Mouse (Mus musculus) ES-E14 (cell line): ENCODE measurements around the gene Spa17. TPM values are rescaled to one million over a fixed set of nuclear protein-coding genes. Genes with fewer than 3 reads are reported as not detected.

Experiments used
- DNase-seq: peaks from one replicate; pipeline ENCODE4 v3.0.0-alpha.2; 2013; ENCODE audit warnings: low read depth, low spot score
- H3K27ac ChIP-seq: 2 replicates; pipeline ENCODE4 v1.5.1; 2012; ENCODE audit warnings: low read depth, mild to moderate bottlenecking, low read length, moderate library complexity, mixed read lengths; ENCODE audit not compliant: poor library complexity, insufficient read depth, severe bottlenecking
- H3K36me3 ChIP-seq: 2 replicates; pipeline ENCODE4 v1.6.1; 2012; ENCODE audit warnings: mild to moderate bottlenecking, low read length, moderate library complexity, mixed read lengths; ENCODE audit not compliant: control insufficient read depth, poor library complexity, insufficient read depth, severe bottlenecking
- H3K4me1 ChIP-seq, 2 experiments: fragments of 150-350 bp in 1 of 2; sonication (generic) in 1 of 2; 2 replicates each; pipeline ENCODE4 v1.6.1; 2012; ENCODE audit warnings: low read length in 2 of 2, mild to moderate bottlenecking in 1 of 2, mixed read lengths in 1 of 2; ENCODE audit not compliant: control insufficient read depth in 2 of 2, insufficient read depth in 2 of 2, poor library complexity in 1 of 2
- H3K4me3 ChIP-seq, 2 experiments: fragments of 150-350 bp in 1 of 2; sonication (generic) in 1 of 2; 2 replicates each; pipeline ENCODE4 v1.5.1; 2012; ENCODE audit warnings: low read length in 2 of 2, low read depth in 1 of 2, mild to moderate bottlenecking in 1 of 2, mixed read lengths in 1 of 2; ENCODE audit not compliant: insufficient read depth in 1 of 2, poor library complexity in 1 of 2, severe bottlenecking in 1 of 2
- H3K9ac ChIP-seq: 2 replicates; pipeline ENCODE4 v1.6.1; 2012; ENCODE audit warnings: low read depth, mild to moderate bottlenecking, low read length, mixed read lengths; ENCODE audit not compliant: poor library complexity, insufficient read depth, severe bottlenecking
- H3K9me3 ChIP-seq: fragments of 150-350 bp; sonication (generic); 2 replicates; pipeline ENCODE4 v1.6.1; 2012; ENCODE audit warnings: low read depth, mild to moderate bottlenecking, low read length; ENCODE audit not compliant: control insufficient read depth, insufficient read depth
- CHD2 ChIP-seq: IDR thresholded peaks from 2 replicates; pipeline ENCODE4 v1.6.1; 2014; ENCODE audit warnings: mild to moderate bottlenecking, low read depth, low read length, inconsistent platforms
- HCFC1 ChIP-seq: IDR thresholded peaks from 2 replicates; pipeline ENCODE4 v1.6.1; 2012; ENCODE audit warnings: low read length, inconsistent platforms, borderline replicate concordance; ENCODE audit not compliant: insufficient read depth
- MAFK ChIP-seq: IDR thresholded peaks from 2 replicates; pipeline ENCODE4 v1.6.1; 2014; ENCODE audit warnings: mild to moderate bottlenecking, low read depth, low read length, inconsistent platforms; ENCODE audit not compliant: insufficient read depth
- ZC3H11A ChIP-seq: IDR thresholded peaks from 2 replicates; pipeline ENCODE4 v1.6.1; 2012; ENCODE audit warnings: low read depth, mild to moderate bottlenecking, inconsistent platforms, low read length, borderline replicate concordance
- ZNF384 ChIP-seq: IDR thresholded peaks from 2 replicates; pipeline ENCODE4 v1.6.1; 2012; ENCODE audit warnings: low read depth, low read length, inconsistent platforms
- in situ Hi-C, 2 experiments: fragments of 600-800 bp; cut with MboI; formaldehyde crosslinking; loops; one replicate each; pipeline ENCODE4 v1.15.1; 2025; ENCODE audit warnings: low sequenced_read_pairs in 2 of 2, inconsistent platforms in 1 of 2; ENCODE audit not compliant: unreplicated experiment in 2 of 2
- total RNA-seq: library from RNA; depleted of rRNA; stranded (reverse); fragments of 300-350 nt; gene quantifications from 2 replicates; pipeline ENCODE4 v1.2.3, GENCODE M21; 2012; rRNA removed

Gene Spa17
- total RNA-seq = 0.95 and 2.7 TPM in 2 replicates

GRCm38 (mm10) chr9:37613182-37613910, at the start of gene Spa17:
Gene Spa17, minus strand, starts transcription at chr9:37613722.
- Histone ChIP-seq H3K27ac (no peak within 1 kb of the TSS; the same call in 1 of the 2 replicates), H3K4me1 (peaks cover 0 to 1% of the 10 kb centered on the region in 2 experiments; a peak in 2 of 4 replicates), H3K9ac (peak within 1 kb of the TSS; percentile 70), H3K4me3 (peak within 1 kb of the TSS; percentile 75 to 85), H3K9me3 (no peaks in the 10 kb centered on the region), H3K36me3 (no peaks in the 10 kb centered on the region)
- TF ChIP-seq ZNF384 (peak; percentile 100), HCFC1 (peak; percentile 74), MAFK (peak; percentile 29; the same call in 1 of the 2 replicates), CHD2 (no peak)
- in situ Hi-C loops = loop anchor here (10.0 to 25.0 kb wide), 2 partner anchors 189 to 201 kb away; partner anchors contain the start of gene Robo4 (in 1 of the 2)
- DNase-seq = peak; percentile 91

GRCm38 (mm10) chr9:37663210-37663609, 49.7 kb upstream of the Spa17 start:
- no peak for DNase-seq
- H3K27ac ChIP-seq = no peak overlapping the region
- no peak overlapping the region for H3K4me3 ChIP-seq
- no peaks in the 10 kb centered on the region for H3K4me1 ChIP-seq
- H3K9me3 ChIP-seq = no peaks in the 10 kb centered on the region
- TF ChIP-seq HCFC1 (no peak), CHD2 (no peak), ZC3H11A (no peak), MAFK (no peak), ZNF384 (no peak)
- in situ Hi-C loops = no loop called here
- no peak overlapping the region for H3K9ac ChIP-seq
- no peaks in the 10 kb centered on the region for H3K36me3 ChIP-seq

- TF ChIP-seq ZC3H11A = no peak
- no peak for TF ChIP-seq ZNF384
- no peak for TF ChIP-seq CHD2
- TF ChIP-seq MAFK = no peak
- TF ChIP-seq HCFC1 = no peak
- no peak overlapping the region for H3K27ac ChIP-seq
- H3K36me3 ChIP-seq = peaks cover under 1% of the 10 kb centered on the region; the same call in 1 of the 2 replicates
- H3K4me3 ChIP-seq = no peak overlapping the region
- DNase-seq = no peak
- H3K9me3 ChIP-seq = no peaks in the 10 kb centered on the region
- in situ Hi-C loops = no loop called here
- peaks cover 0 to 3% of the 10 kb centered on the region in 2 experiments; a peak in 1 of 4 replicates for H3K4me1 ChIP-seq
- H3K9ac ChIP-seq = no peak overlapping the region
These were observed 45.9 kb upstream of the Spa17 start for GRCm38 (mm10) chr9:37659413-37659812.

- in situ Hi-C loops = no loop called here
- H3K9me3 ChIP-seq = no peaks in the 10 kb centered on the region
- peak within 1 kb of the TSS; percentile 88 for H3K27ac ChIP-seq
- peak within 1 kb of the TSS; percentile 77 to 84 for H3K4me3 ChIP-seq
- H3K9ac ChIP-seq = peak within 1 kb of the TSS; percentile 92
- peak; percentile 98 for DNase-seq
- H3K36me3 ChIP-seq = peaks cover 17% of the 10 kb centered on the region
- TF ChIP-seq ZC3H11A (no peak), HCFC1 (peak; percentile 80)
- H3K4me1 ChIP-seq = peaks cover 0 to 3% of the 10 kb centered on the region in 2 experiments; a peak in 1 of 4 replicates
These were observed 43.5 kb upstream of the Spa17 start, which contains the start of gene Tbrg1 for GRCm38 (mm10) chr9:37656931-37657481. Gene Tbrg1, minus strand, starts transcription at chr9:37657312.
